Mouse (Mus musculus): ENCODE measurements at regions not wholly inside any gene's neighbourhood (a gene's known extent, or its start where the extent isn't known, plus 50 kb on each side); places are given as distances from the start of the nearest gene placed in this dataset.

- no peak overlapping the region for H3K9ac ChIP-seq (replicated peaks)
- DNase-seq (no peak), ATAC-seq (no peak)
- no peaks in the 10 kb centered on the region for H3K9me3 ChIP-seq (ENCODE audit: low read length)
- H3K27me3 ChIP-seq (ENCODE audit: insufficient read depth, low read length), result no peaks in the 10 kb centered on the region
- no peak overlapping the region for H3K4me3 ChIP-seq (ENCODE audit: low read depth, low read length)
- H3K4me1 ChIP-seq (ENCODE audit: insufficient read depth), result no peaks in the 10 kb centered on the region
- H3K27ac ChIP-seq (ENCODE audit: low read depth), result no peak overlapping the region
- no peaks in the 10 kb centered on the region for H3K36me3 ChIP-seq (replicated peaks; ENCODE audit: insufficient read depth, low read length)
- 74% methylated on average over 2 of the region's 2 CpGs for WGBS (ENCODE audit: insufficient replicate concordance)
- H3K4me2 ChIP-seq (ENCODE audit: low read depth, low read length), result no peak overlapping the region
- TF ChIP-seq CTCF (IDR thresholded peaks at IDR 0.05; ENCODE audit: low read depth) (no peak), EP300 (IDR thresholded peaks at IDR 0.05; ENCODE audit: low read depth) (no peak)
These were observed 423.8 kb upstream of the Adamts5 start for GRCm38 (mm10) chr16:86325406-86325805.

- DNase-seq, result no peak
- no peak overlapping the region for H3K4me2 ChIP-seq (ENCODE audit: low read depth, low read length)
- H3K27me3 ChIP-seq (ENCODE audit: insufficient read depth, low read length), result no peaks in the 10 kb centered on the region
- H3K9me3 ChIP-seq (ENCODE audit: low read length), result no peaks in the 10 kb centered on the region
- no peak overlapping the region for H3K4me3 ChIP-seq (ENCODE audit: low read depth, low read length)
- ATAC-seq, result no peak
- 58% methylated on average over 2 of the region's 2 CpGs for WGBS (ENCODE audit: insufficient replicate concordance)
- no peak for TF ChIP-seq CTCF (IDR thresholded peaks at IDR 0.05; ENCODE audit: low read depth)
- no peak for TF ChIP-seq EP300 (IDR thresholded peaks at IDR 0.05; ENCODE audit: low read depth)
- no peaks in the 10 kb centered on the region for H3K4me1 ChIP-seq (ENCODE audit: insufficient read depth)
- H3K36me3 ChIP-seq (replicated peaks; ENCODE audit: insufficient read depth, low read length), result no peaks in the 10 kb centered on the region
- no peak overlapping the region for H3K27ac ChIP-seq (ENCODE audit: low read depth)
- no peak overlapping the region for H3K9ac ChIP-seq (replicated peaks)
These were observed 417.3 kb upstream of the Adamts5 start for GRCm38 (mm10) chr16:86318898-86319297.

- no peak overlapping the region for H3K4me2 ChIP-seq (ENCODE audit: low read depth, low read length)
- H3K9ac ChIP-seq (replicated peaks), result no peak overlapping the region
- ATAC-seq (no peak), DNase-seq (no peak)
- H3K27me3 ChIP-seq (ENCODE audit: insufficient read depth, low read length), result no peaks in the 10 kb centered on the region
- H3K27ac ChIP-seq (ENCODE audit: low read depth), result no peak overlapping the region
- no peak overlapping the region for H3K4me3 ChIP-seq (ENCODE audit: low read depth, low read length)
- H3K36me3 ChIP-seq (replicated peaks; ENCODE audit: insufficient read depth, low read length), result no peaks in the 10 kb centered on the region
- TF ChIP-seq EP300 (IDR thresholded peaks at IDR 0.05; ENCODE audit: low read depth), result no peak
- TF ChIP-seq CTCF (IDR thresholded peaks at IDR 0.05; ENCODE audit: low read depth), result no peak
- 59% methylated on average over 2 of the region's 2 CpGs for WGBS (ENCODE audit: insufficient replicate concordance)
- no peaks in the 10 kb centered on the region for H3K4me1 ChIP-seq (ENCODE audit: insufficient read depth)
- no peaks in the 10 kb centered on the region for H3K9me3 ChIP-seq (ENCODE audit: low read length)
These were observed 408.1 kb upstream of the Adamts5 start for GRCm38 (mm10) chr16:86309696-86310095.

GRCm38 (mm10) chr16:86303869-86304268 is 402.2 kb upstream of the Adamts5 start:
- ATAC-seq (no peak), DNase-seq (no peak)
- 71% methylated on average over 2 of the region's 2 CpGs for WGBS (ENCODE audit: insufficient replicate concordance)
- Histone ChIP-seq H3K4me1 (ENCODE audit: insufficient read depth) (no peaks in the 10 kb centered on the region), H3K9me3 (ENCODE audit: low read length) (no peaks in the 10 kb centered on the region), H3K4me3 (ENCODE audit: low read depth, low read length) (no peak overlapping the region), H3K27ac (ENCODE audit: low read depth) (no peak overlapping the region), H3K36me3 (replicated peaks; ENCODE audit: insufficient read depth, low read length) (no peaks in the 10 kb centered on the region), H3K27me3 (ENCODE audit: insufficient read depth, low read length) (no peaks in the 10 kb centered on the region), H3K9ac (replicated peaks) (no peak overlapping the region), H3K4me2 (ENCODE audit: low read depth, low read length) (no peak overlapping the region)
- TF ChIP-seq EP300 (IDR thresholded peaks at IDR 0.05; ENCODE audit: low read depth) (no peak), CTCF (IDR thresholded peaks at IDR 0.05; ENCODE audit: low read depth) (no peak)

- Histone ChIP-seq H3K9me3 (ENCODE audit: low read length) (no peaks in the 10 kb centered on the region), H3K36me3 (replicated peaks; ENCODE audit: insufficient read depth, low read length) (no peaks in the 10 kb centered on the region), H3K9ac (replicated peaks) (no peak overlapping the region), H3K4me2 (ENCODE audit: low read depth, low read length) (no peak overlapping the region), H3K27me3 (ENCODE audit: insufficient read depth, low read length) (no peaks in the 10 kb centered on the region), H3K4me3 (ENCODE audit: low read depth, low read length) (no peak overlapping the region), H3K27ac (ENCODE audit: low read depth) (no peak overlapping the region), H3K4me1 (ENCODE audit: insufficient read depth) (no peaks in the 10 kb centered on the region)
- no peak for DNase-seq
- ATAC-seq, result no peak
- 50% methylated on average over 3 of the region's 3 CpGs for WGBS (ENCODE audit: insufficient replicate concordance)
- TF ChIP-seq CTCF (IDR thresholded peaks at IDR 0.05; ENCODE audit: low read depth) (peak; percentile 49), EP300 (IDR thresholded peaks at IDR 0.05; ENCODE audit: low read depth) (no peak)
These were observed 401.0 kb upstream of the Adamts5 start for GRCm38 (mm10) chr16:86302451-86303145.

- TF ChIP-seq CTCF (IDR thresholded peaks at IDR 0.05; ENCODE audit: low read depth), result no peak
- TF ChIP-seq EP300 (IDR thresholded peaks at IDR 0.05; ENCODE audit: low read depth), result no peak
- Histone ChIP-seq H3K27me3 (ENCODE audit: insufficient read depth, low read length) (no peaks in the 10 kb centered on the region), H3K36me3 (replicated peaks; ENCODE audit: insufficient read depth, low read length) (no peaks in the 10 kb centered on the region), H3K4me1 (ENCODE audit: insufficient read depth) (no peaks in the 10 kb centered on the region), H3K9me3 (ENCODE audit: low read length) (no peaks in the 10 kb centered on the region), H3K27ac (ENCODE audit: low read depth) (no peak overlapping the region), H3K4me2 (ENCODE audit: low read depth, low read length) (no peak overlapping the region), H3K4me3 (ENCODE audit: low read depth, low read length) (no peak overlapping the region), H3K9ac (replicated peaks) (no peak overlapping the region)
- 74% methylated on average over 2 of the region's 2 CpGs for WGBS (ENCODE audit: insufficient replicate concordance)
- ATAC-seq (no peak), DNase-seq (no peak)
These were observed 392.8 kb upstream of the Adamts5 start for GRCm38 (mm10) chr16:86294436-86294835.

All from liver, postnatal 0 days (tissue).